Mouse (Mus musculus): ENCODE data around the gene Fzd10.

Gene Fzd10

DNA sequence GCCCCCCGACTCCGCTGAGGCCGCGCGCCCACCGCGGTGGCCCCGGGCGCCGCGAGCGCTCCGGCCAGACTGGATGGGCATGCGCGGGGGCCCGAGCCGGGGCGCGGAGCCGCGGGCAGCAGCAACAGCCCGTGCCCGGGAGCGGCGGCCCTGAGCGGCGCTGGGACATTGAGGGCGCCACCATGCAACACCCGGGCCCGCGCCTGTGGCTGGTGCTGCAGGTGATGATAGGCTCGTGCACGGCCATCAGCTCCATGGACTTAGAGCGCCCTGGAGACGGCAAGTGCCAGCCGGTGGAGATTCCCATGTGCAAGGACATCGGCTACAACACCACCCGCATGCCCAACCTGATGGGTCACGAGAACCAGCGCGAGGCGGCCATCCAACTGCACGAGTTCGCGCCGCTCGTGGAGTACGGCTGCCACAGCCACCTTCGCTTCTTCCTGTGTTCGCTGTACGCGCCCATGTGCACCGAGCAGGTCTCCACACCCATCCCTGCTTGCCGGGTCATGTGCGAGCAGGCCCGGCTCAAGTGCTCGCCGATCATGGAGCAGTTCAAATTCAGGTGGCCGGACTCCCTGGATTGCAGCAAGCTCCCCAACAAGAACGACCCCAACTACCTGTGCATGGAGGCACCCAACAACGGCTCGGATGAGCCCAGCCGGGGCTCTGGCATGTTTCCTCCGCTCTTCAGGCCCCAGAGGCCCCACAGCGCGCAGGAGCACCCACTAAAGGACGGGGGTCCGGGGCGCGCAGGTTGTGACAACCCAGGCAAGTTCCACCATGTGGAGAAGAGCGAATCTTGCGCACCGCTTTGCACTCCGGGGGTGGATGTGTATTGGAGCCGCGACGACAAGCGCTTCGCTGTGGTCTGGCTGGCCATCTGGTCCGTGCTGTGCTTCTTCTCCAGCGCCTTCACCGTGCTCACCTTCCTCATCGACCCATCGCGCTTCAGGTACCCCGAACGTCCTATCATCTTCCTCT, 684 bp downstream of the Fzd10 start:
- peak; percentile 20 to 21 for DNase-seq (ENCODE audit: low spot score in 2 of 2)

DNA sequence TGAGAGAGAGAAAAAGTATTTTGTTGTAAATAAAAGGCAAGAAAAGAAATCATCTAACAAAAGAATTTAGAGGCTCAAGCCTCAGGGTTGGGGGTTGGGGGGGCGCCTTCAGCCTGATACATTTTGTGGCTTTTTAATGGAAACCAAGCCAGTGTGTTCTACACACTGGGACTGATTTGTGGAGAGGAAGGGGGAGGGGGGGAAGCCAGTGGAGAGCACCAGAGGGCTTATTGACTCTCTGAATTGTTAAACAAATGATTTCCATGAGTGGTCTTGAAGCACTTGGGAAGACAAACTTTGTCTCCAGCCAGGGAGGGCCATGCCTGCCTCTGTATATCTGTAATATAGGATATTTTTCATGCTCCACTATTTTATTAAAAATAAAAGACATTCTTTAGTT, 3.0 kb downstream of the Fzd10 start:
- no peak for DNase-seq (ENCODE audit: low spot score in 2 of 2)

GRCm38 (mm10) chr5:128606596-128606995, 6.0 kb downstream of the Fzd10 start:
- no peak for DNase-seq (ENCODE audit: low spot score in 2 of 2)

GRCm38 (mm10) chr5:128609091-128609490, 8.4 kb downstream of the Fzd10 start:
- DNase-seq (ENCODE audit: low spot score in 2 of 2), result no peak

DNA sequence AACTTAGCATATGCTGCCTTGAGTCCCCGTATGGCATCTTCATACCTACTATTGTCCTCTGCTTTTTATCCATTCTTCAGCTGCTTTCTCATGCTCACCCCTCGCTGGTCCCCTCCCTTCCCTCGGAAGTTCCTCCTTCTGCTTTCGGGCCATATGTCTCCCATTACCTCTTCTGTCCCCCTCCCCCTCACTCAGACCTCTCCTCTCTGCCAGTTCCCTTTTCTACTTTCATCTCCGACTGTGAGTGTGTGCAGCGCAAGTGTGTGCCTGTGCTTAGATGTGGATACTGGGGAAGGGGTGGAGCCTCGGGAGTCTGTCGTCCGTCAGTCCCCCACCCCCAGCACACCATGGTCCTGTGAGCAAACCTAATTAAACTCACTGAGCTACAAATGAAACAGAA, 17.0 kb downstream of the Fzd10 start:
- DNase-seq (ENCODE audit: low spot score in 2 of 2), result no peak

GRCm38 (mm10) chr5:128619987-128620386, 19.3 kb downstream of the Fzd10 start:
- DNase-seq (ENCODE audit: low spot score in 2 of 2), result no peak

GRCm38 (mm10) chr5:128620408-128620807, 19.8 kb downstream of the Fzd10 start:
- DNase-seq (ENCODE audit: low spot score in 2 of 2), result no peak

- no peak for DNase-seq (ENCODE audit: low spot score in 2 of 2)
These were observed 27.1 kb downstream of the Fzd10 start for GRCm38 (mm10) chr5:128627763-128628162.

DNA sequence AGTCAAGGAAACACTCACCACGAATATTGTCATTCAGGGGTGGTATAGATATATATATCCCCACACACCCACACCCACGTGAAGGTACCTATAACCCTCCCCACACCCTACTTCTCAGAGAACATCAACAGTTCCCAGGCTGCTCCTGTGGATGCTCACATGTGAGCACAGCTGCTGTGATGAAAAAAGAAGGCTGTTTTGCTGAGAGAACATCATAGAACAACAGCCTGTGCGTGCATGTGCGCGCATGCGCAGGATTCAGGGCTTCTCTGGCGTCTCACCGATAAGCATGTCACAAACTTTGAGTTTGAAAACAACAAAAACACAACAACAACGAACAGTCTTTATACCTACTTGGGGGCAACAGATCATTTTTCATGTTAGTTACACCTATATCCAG, 36.0 kb downstream of the Fzd10 start:
- DNase-seq (ENCODE audit: low spot score in 2 of 2), result no peak

- DNase-seq (ENCODE audit: low spot score in 2 of 2), result no peak
These were observed 36.7 kb downstream of the Fzd10 start for GRCm38 (mm10) chr5:128637071-128638015.

GRCm38 (mm10) chr5:128638716-128639115, 38.1 kb downstream of the Fzd10 start:
- no peak for DNase-seq (ENCODE audit: low spot score in 2 of 2)

GRCm38 (mm10) chr5:128643065-128643464, 42.4 kb downstream of the Fzd10 start:
- DNase-seq (ENCODE audit: low spot score in 2 of 2), result no peak

- no peak for DNase-seq (ENCODE audit: low spot score in 2 of 2)
These were observed 45.1 kb downstream of the Fzd10 start for GRCm38 (mm10) chr5:128645720-128646119.

DNA sequence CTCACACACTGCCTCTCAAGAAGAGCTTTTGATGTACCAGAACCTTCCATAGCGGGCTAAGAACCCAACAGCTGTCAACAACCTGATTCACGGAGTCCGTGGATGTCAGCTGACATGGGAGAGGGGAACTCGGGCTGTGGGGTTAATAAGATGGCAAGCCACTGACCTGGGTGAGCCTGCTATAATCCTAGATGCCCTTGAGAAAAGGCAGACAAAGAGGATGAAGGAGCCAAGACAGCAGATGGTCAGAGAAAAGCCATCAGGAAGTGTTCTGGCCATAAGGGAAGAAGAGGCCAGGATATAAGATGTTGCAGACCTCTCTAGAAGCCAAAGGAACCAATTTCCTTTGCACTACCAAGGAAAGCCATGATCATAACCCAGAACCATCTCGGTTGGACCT, 45.6 kb downstream of the Fzd10 start:
- no peak for DNase-seq (ENCODE audit: low spot score in 2 of 2)

DNA sequence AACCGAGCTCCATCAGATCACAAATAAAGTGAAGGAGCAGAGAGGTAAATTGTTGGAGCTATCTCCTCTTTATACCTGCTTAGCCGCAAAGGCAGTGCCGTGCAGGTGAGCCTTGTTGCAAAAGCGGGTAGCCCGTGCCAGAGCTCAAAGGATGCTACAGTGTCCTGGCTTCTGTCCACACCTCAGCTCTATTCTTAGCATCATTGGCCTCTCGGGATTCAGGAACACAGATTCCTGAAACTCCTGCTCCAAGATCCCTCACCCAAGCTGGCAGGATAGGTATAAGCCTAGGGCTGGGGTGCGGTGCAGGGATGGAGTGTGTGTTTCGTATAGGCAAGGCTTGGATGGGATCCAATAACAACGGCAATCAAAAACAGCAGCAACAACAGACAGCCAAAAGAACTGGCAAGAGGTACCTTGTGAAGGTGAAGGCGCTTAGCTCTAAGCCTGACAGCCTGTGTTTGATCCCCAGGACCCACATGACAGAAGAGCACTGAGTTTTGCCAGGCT, 46.6 kb downstream of the Fzd10 start:
- no peak for DNase-seq (ENCODE audit: low spot score in 2 of 2)

- no peak for DNase-seq (ENCODE audit: low spot score in 2 of 2)
These were observed 48.8 kb downstream of the Fzd10 start for GRCm38 (mm10) chr5:128649336-128649897.

All from right cerebral cortex, adult 2 months (tissue).